Mouse (Mus musculus) neural tube, embryonic 11.5 days (tissue): ENCODE data around the gene Dpep1. TPM values are rescaled to one million over a fixed set of nuclear protein-coding genes. Genes with fewer than 3 reads are reported as not detected.

Experiments used
- ATAC-seq: fragments of 200-750 bp; cut with Nextera tagmentation; 2 replicates; pipeline ENCODE4 v1.8.0; 2017; ENCODE audit warnings: moderate number of reproducible peaks, mild to moderate bottlenecking, moderate TSS enrichment, moderate library complexity; ENCODE audit not compliant: insufficient read depth, low FRiP score, low TSS enrichment
- DNase-seq: peaks from one replicate; pipeline ENCODE4 v3.0.0-alpha.2; 2015; ENCODE audit warnings: low spot score
- H3K27ac ChIP-seq: fragments of 300-500 bp; sonication (generic); 2 replicates; pipeline ENCODE4 v1.5.1; 2014; ENCODE audit warnings: low read depth, mild to moderate bottlenecking, low read length
- H3K27me3 ChIP-seq: fragments of 300-500 bp; sonication (generic); 2 replicates; pipeline ENCODE4 v1.6.1; 2014; ENCODE audit warnings: mild to moderate bottlenecking, low read length, mixed read lengths; ENCODE audit not compliant: control insufficient read depth, insufficient read depth
- H3K36me3 ChIP-seq: fragments of 300-500 bp; sonication (generic); 2 replicates; pipeline ENCODE4 v1.6.1; 2014; ENCODE audit warnings: mild to moderate bottlenecking, low read length, moderate library complexity, mixed read lengths; ENCODE audit not compliant: control insufficient read depth, insufficient read depth
- H3K4me1 ChIP-seq: fragments of 300-500 bp; sonication (generic); 2 replicates; pipeline ENCODE4 v1.6.1; 2014; ENCODE audit warnings: low read length, mixed read lengths; ENCODE audit not compliant: control insufficient read depth, insufficient read depth
- H3K4me2 ChIP-seq: fragments of 300-500 bp; sonication (generic); 2 replicates; pipeline ENCODE4 v1.6.1; 2014; ENCODE audit warnings: low read depth, mild to moderate bottlenecking, moderate library complexity
- H3K4me3 ChIP-seq: fragments of 300-500 bp; sonication (generic); 2 replicates; pipeline ENCODE4 v1.5.1; 2014; ENCODE audit warnings: low read depth, low read length
- H3K9ac ChIP-seq: fragments of 300-500 bp; sonication (generic); 2 replicates; pipeline ENCODE4 v1.6.1; 2014; ENCODE audit warnings: mild to moderate bottlenecking, low read length
- H3K9me3 ChIP-seq: fragments of 300-500 bp; sonication (generic); 2 replicates; pipeline ENCODE4 v1.6.1; 2016; ENCODE audit warnings: low read length; ENCODE audit not compliant: control insufficient read depth
- WGBS: fragments of 180-500 bp; shearing (Covaris S2); extraction: QIAGEN DNeasy Blood & Tissue Kit; methylation state at CpG from one replicate; pipeline ENCODE4 v1.1.7; 2014; 5-methylcytosine and 5-hydroxymethylcytosine counted together
- polyA plus RNA-seq: library from polyadenylated mRNA; unstranded; fragments of >200 nt; fragmentation: Nextera tagmentation; extraction: Ambion mirVana; gene quantifications from 2 replicates; pipeline ENCODE4 v1.2.1, GENCODE M21; 2014

The Dpep1 gene
- polyA plus RNA-seq, result 0.66 and 1.3 TPM in 2 replicates

DNA sequence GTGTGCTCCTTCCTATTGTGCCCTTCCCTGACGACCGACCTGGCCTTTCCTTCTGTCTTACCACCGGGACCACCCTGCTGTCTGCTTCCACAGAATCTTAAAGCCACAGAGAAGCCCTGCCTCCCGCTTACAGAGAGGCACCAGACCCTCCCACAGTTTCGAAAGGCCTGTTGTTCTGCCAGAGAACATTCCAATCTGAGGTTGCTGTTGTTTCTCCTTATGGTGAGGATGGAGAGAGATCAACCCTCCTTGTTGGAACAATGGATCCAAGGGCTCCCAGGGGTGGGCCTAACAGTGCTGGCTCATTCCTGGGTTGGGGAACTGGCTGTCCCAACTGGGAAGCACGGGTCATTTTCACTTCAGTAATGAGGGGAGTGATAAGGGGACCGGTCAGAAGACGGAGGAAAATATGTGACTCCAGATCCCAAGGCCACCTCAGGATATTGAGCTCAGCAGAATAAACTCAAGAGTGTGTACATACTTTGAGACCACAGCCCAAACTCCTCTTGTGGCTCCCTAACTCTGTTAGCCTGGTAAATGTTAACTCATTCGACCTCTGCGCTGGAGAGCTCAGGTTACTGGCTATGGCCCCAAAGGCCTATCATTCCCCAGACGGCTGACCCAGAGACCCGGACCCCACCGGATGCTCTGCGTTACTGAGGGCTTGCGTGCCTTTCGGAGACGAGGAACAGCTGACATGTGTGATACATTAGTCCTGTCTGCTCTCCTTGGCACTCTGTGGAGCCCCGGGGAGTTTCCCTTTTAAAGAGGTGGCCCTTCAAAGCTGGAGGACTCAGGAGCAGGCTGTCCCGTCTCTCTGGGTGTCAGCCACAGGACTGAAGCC is at the start of gene Dpep1:
Gene Dpep1, plus strand, starts transcription at position 677 of the 844 bp plus-strand sequence.
- 43% methylated on average over 19 of the region's 19 CpGs for WGBS
- no peak for ATAC-seq

DNA sequence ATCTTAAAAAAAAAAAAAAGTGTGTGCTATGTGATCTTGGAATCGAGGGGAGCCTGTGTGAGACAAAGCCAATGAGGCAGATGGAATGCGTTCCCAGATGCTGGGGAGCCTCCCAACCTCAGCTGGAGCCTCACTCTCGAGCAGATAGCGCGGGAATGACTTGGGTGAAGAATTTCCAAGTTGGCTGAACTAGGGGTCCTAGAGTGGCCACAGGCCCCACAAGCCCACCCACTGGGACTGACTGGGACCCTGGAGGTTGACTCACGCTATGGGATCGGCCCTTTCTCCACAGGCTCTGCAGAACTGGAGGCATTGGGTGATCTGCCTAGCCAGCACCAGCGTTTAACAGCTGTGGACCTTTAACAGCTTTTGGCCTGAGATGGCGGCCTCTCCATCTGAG is 49.8 kb upstream of the Dpep1 start:
- Histone ChIP-seq H3K4me3 (no peak overlapping the region), H3K4me2 (no peak overlapping the region), H3K36me3 (no peaks in the 10 kb centered on the region), H3K9ac (no peak overlapping the region), H3K9me3 (no peaks in the 10 kb centered on the region), H3K4me1 (peaks cover 5% of the 10 kb centered on the region; the same call in 1 of the 2 replicates), H3K27me3 (no peaks in the 10 kb centered on the region), H3K27ac (no peak overlapping the region)
- DNase-seq (no peak), ATAC-seq (no peak)
- WGBS, result 80% methylated on average over 9 of the region's 9 CpGs

More for the DNA sequence above, at the start of gene Dpep1:
- Histone ChIP-seq H3K9ac (peak within 1 kb of the TSS; percentile 26; the same call in 1 of the 2 replicates), H3K27me3 (no peaks in the 10 kb centered on the region), H3K9me3 (no peaks in the 10 kb centered on the region), H3K4me3 (no peak within 1 kb of the TSS), H3K4me1 (peaks cover 4% of the 10 kb centered on the region; the same call in 1 of the 2 replicates), H3K36me3 (no peaks in the 10 kb centered on the region), H3K4me2 (no peak within 1 kb of the TSS), H3K27ac (no peak within 1 kb of the TSS)
- no peak for DNase-seq

DNA sequence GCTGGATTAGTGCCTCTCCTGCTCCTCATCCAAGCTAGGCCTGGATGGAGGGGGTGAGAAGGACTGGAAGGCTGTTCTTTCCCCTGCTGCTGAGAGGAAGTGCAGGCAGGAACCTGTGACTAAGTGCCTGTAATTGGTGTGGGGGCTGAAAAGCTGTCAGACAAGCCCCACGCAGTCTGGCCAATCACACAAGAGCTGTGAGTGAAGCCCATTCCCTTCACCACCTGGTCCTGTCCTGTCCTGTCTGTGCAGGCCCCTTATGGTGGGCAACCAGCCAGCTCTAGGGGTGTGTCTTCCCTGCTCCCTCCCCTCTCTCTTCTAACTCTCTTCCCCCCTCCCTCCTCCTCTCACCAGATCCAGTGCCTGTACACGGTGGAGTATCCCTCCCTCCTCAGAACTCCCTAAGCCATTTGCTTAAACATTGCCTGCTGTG is 48.4 kb upstream of the Dpep1 start:
- H3K4me2 ChIP-seq, result no peak overlapping the region
- H3K27ac ChIP-seq, result peak overlapping the region; percentile 39; the same call in 1 of the 2 replicates
- no peak overlapping the region for H3K9ac ChIP-seq
- peaks cover 5% of the 10 kb centered on the region; the same call in 1 of the 2 replicates for H3K4me1 ChIP-seq
- 21% methylated on average over 2 of the region's 2 CpGs for WGBS
- DNase-seq (peak; percentile 41), ATAC-seq (no peak; the same call in 1 of the 2 replicates)
- no peaks in the 10 kb centered on the region for H3K36me3 ChIP-seq
- H3K4me3 ChIP-seq, result no peak overlapping the region
- no peaks in the 10 kb centered on the region for H3K9me3 ChIP-seq
- H3K27me3 ChIP-seq, result no peaks in the 10 kb centered on the region

DNA sequence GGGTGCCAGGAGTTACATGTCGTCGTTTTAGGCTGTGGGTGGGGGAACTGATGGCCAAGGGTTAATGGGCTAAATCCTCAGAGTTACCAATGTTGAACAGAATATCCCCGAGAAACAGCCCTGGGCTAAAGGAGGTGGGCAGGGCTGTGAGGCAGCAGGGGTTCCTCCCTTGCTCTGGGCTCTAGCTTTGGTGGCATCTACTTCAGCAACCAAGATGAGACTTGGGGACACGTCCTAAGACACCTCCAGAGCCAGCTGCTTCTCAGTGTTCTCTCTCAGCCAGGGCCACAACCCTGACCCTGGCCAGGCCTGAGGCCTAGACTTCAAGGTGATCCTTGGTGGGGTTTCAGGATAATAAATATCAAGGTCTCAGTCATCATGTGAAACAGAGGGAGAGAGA is 47.3 kb upstream of the Dpep1 start:
- H3K4me2 ChIP-seq, result no peak overlapping the region

DNA sequence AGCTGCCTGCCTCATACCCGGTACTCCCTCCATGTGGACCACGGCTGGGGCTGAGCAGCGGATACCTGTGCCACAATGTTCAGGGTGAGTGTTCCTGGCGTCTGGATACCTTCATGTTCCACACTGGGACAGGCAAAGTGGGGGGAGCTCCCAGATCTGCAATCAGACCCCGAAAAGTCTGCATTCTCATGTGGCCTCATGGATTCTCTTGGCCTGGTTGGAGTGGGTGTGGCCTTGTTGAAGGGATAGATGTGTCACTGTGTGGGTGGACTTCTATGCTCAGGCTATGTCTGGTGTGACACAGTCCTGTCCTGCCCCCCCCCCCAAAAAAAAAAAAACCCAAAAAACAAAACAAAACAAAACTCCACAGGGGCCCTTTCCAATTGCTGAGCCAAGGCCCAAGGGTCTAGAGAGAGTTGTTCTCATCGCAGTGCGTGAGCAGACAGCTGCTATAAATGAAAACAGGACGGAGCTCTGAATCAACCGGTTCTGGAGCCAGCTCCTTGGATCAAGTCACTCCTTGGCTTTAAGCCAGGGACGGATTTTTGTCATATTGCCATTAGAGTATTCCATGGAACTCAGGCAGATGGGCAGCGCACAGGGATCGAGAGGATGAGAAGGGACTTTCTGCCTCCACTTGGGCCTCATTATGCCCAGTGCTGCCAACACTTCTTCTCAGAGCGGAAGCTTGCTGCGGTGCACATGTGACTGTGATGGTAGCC is 44.1 kb upstream of the Dpep1 start:
- DNase-seq (no peak), ATAC-seq (no peak)
- H3K27me3 ChIP-seq, result no peaks in the 10 kb centered on the region
- H3K4me1 ChIP-seq, result no peaks in the 10 kb centered on the region; the same call in 1 of the 2 replicates
- no peak overlapping the region for H3K27ac ChIP-seq
- H3K9ac ChIP-seq, result no peak overlapping the region
- no peaks in the 10 kb centered on the region for H3K9me3 ChIP-seq
- WGBS, result 88% methylated on average over 14 of the region's 14 CpGs
- no peak overlapping the region for H3K4me3 ChIP-seq
- H3K36me3 ChIP-seq, result no peaks in the 10 kb centered on the region
- H3K4me2 ChIP-seq, result no peak overlapping the region

More for the DNA sequence above, 47.3 kb upstream of the Dpep1 start:
- DNase-seq, result no peak
- Histone ChIP-seq H3K4me1 (peaks cover 5% of the 10 kb centered on the region; the same call in 1 of the 2 replicates), H3K9me3 (no peaks in the 10 kb centered on the region), H3K9ac (no peak overlapping the region), H3K36me3 (no peaks in the 10 kb centered on the region), H3K4me3 (no peak overlapping the region), H3K27me3 (no peaks in the 10 kb centered on the region), H3K27ac (no peak overlapping the region)
- ATAC-seq, result no peak
- WGBS, result 54% methylated on average over 4 of the region's 4 CpGs

DNA sequence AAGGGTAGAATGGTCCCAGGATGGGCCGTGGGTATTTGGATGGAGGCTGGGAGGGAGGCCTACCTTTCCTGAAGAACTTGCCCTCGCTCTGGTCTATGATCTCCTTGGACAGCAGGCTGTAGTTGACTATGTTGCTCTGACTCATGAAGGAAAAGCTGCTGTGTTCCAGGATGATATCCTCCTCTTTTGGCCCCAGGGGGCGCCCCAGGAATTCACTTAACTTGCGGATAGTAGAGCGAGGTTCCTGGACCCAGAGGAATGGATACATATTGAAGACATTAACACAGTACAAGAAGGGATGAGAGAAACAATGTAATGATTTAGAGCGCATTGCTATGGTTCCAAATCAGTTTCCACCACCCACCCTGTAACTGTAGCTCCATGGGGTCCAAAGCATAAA is 40.8 kb upstream of the Dpep1 start:
- no peak overlapping the region for H3K9ac ChIP-seq
- DNase-seq (peak; percentile 55), ATAC-seq (no peak)
- WGBS, result 57% methylated on average over 6 of the region's 6 CpGs
- no peaks in the 10 kb centered on the region for H3K27me3 ChIP-seq
- no peak overlapping the region for H3K4me3 ChIP-seq
- no peak overlapping the region for H3K27ac ChIP-seq
- no peaks in the 10 kb centered on the region for H3K4me1 ChIP-seq
- H3K4me2 ChIP-seq, result no peak overlapping the region
- no peaks in the 10 kb centered on the region for H3K36me3 ChIP-seq
- H3K9me3 ChIP-seq, result no peaks in the 10 kb centered on the region

DNA sequence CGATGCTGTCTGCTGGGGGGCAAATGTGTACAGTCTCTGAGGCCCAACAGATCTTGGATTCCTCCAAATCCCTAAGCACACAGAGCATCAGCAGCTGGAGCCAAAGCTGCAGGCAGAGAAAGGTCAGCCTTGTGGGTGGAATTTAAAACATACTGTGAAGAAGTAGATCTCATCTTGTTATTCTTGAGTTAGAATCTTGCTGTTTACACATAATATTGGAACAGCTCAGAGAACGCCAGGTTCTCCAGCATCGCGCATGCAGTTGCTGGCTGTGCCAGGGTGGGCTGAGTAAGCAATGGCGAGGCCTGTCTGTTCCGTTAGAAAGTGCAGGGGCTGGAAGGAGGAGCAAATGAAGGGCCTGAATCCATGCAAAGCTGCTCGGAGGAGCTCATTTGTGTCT is 39.7 kb upstream of the Dpep1 start:
- H3K36me3 ChIP-seq, result no peaks in the 10 kb centered on the region
- H3K4me2 ChIP-seq, result no peak overlapping the region
- H3K9ac ChIP-seq, result no peak overlapping the region
- ATAC-seq, result no peak
- H3K27ac ChIP-seq, result no peak overlapping the region
- H3K9me3 ChIP-seq, result no peaks in the 10 kb centered on the region
- 87% methylated on average over 7 of the region's 7 CpGs for WGBS
- no peak for DNase-seq
- no peak overlapping the region for H3K4me3 ChIP-seq
- H3K4me1 ChIP-seq, result no peaks in the 10 kb centered on the region
- no peaks in the 10 kb centered on the region for H3K27me3 ChIP-seq

DNA sequence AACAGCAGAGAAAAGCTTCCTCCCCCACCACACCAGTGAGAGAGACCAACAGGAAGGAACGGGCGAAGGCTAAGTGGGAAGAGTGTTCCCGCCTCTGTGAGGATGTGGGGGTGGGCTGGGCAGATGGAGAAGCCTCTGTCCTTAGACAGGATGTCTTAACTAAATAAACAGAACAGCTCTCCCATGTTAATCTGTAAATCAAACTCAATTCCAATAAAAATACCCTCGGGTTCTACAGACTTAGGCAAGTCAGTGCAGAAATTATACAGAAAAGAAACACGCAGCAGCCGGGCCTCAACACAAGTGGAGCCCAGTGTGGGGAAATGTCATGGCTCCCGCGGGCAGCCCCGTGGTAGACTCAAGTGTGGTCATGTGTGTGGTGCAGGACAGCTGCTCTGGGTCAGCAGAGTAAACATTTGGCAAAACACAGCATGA is 35.3 kb upstream of the Dpep1 start:
- no peak overlapping the region for H3K9ac ChIP-seq
- ATAC-seq (no peak), DNase-seq (no peak)
- H3K36me3 ChIP-seq, result no peaks in the 10 kb centered on the region
- no peak overlapping the region for H3K4me3 ChIP-seq
- 73% methylated on average over 9 of the region's 9 CpGs for WGBS
- H3K27ac ChIP-seq, result no peak overlapping the region
- H3K27me3 ChIP-seq, result no peaks in the 10 kb centered on the region
- H3K4me1 ChIP-seq, result no peaks in the 10 kb centered on the region
- H3K4me2 ChIP-seq, result no peak overlapping the region
- no peaks in the 10 kb centered on the region for H3K9me3 ChIP-seq
